Comparison of ENCODE assay signal across 18 mouse cellular contexts in the genomic region with DNA sequence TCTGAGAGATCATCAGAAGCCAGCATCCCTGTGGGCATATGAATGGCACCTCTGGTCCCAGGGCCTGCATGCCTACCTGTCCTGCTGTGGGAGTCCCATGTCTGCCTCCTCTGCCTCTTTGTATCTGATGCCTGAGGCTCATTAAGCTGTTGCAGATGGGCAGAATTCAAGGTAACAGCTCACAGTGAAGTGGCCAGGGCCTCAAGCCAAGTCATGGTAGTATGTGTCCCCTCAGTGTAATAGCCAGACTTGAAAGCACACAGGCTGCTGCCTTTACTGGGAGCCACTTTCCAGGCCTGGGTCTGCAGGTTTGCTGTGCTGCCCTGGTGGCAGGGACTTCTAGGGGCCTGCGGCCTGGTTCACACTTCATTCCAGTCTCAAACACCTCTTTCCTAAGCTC.
"Had no signal": no experiment of that assay in that cellular context is flagged by ENCODE, and none has a peak within 500 bp of the region (broad histone marks: within the 10 kb centered on the region; RNA-seq: fewer than 3 reads in every experiment).

No protein-coding gene starts in this region.

- H3K4me1 ChIP-seq: midbrain, embryonic 10.5 days; midbrain, embryonic 12.5 days; neural tube, embryonic 13.5 days; neural tube, embryonic 15.5 days had no signal

- H3K4me3 ChIP-seq: midbrain, embryonic 10.5 days; midbrain, embryonic 12.5 days; myocyte; neural tube, embryonic 13.5 days; neural tube, embryonic 15.5 days had no signal

- H3K9ac ChIP-seq: lung, embryonic 14.5 days; midbrain, embryonic 12.5 days; neural tube, embryonic 13.5 days; neural tube, embryonic 15.5 days had no signal

- H3K9me3 ChIP-seq: midbrain, embryonic 10.5 days; midbrain, embryonic 12.5 days; neural tube, embryonic 13.5 days; neural tube, embryonic 15.5 days had no signal

- H3K4me2 ChIP-seq: lung, embryonic 14.5 days; midbrain, embryonic 12.5 days; neural tube, embryonic 13.5 days; neural tube, embryonic 15.5 days had no signal

- H3K27me3 ChIP-seq: midbrain, embryonic 12.5 days; neural tube, embryonic 13.5 days; neural tube, embryonic 15.5 days had no signal

- DNase-seq: lung, adult 18-20 months; lung, embryonic 14.5 days; lung, postnatal 10 days; lung, postnatal 4 days; midbrain, embryonic 14.5 days; retina, postnatal 1 day; right cerebral cortex, adult 18-20 months; right cerebral cortex, postnatal 25 days; right cerebral cortex, postnatal 4 days; spleen, adult 18-20 months; thymus, postnatal 14 days; thymus, postnatal 36 days had no signal

- ATAC-seq: midbrain, embryonic 16.5 days had no signal

- H3K27ac ChIP-seq: midbrain, embryonic 10.5 days; midbrain, embryonic 12.5 days; neural tube, embryonic 13.5 days; neural tube, embryonic 15.5 days had no signal
